Mouse (Mus musculus) cerebellum, adult 11-12 months (tissue): ENCODE data around the gene Tmem87a.
A peak's percentile ranks its signal among the peaks of the same experiment; 100 is the strongest.

Source experiments
- DNase-seq: peaks from one replicate; pipeline ENCODE4 v3.0.0; 2022

The Tmem87a gene

GRCm38 (mm10) chr2:120360425-120360824 lies 43.5 kb downstream of the Tmem87a start:
- no peak for DNase-seq

DNA sequence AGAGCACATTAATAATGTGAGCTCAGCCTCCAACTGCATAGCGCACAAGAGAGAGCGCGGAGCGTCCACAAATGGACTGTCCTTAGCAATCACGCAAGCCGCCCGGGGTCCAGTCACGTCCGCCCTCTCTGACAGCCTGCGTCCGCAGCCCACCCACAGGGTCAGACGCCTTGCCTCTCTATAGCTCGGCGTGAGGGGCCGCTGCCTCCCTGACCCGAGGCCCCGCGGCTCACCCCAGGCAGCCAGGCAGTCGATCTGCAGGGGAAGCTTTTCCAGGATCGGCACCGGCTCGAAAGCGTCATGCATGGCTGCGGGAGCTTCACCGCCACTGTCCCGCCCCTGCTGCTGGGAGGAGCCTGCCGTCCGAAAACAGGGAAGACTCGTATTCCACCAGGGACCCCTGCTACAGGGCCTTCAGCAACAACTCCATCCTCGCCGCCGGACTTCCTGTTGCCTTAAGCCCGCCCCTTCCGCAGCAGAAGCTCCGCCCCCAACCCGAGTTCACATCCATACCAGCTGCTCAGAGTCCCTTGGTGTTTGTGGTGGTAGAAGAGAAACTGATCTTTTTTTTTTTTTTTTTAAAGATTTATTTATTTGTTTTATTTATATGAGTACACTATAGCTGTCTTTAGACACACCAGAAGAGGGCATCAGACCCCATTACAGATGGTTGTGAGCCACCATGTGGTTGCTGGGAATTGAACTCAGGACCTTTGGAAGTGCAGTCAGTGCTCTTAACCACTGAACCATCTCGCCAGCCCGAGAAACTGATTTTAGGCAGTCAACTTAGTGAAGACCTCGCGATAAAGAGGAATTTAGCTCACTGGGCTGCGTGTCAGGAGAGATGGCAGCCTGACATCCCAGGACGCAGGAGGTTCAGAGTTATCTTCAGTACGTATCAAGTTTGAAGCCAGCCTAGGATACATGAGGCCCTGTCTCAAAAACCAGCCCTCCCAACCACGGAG lies 50.9 kb downstream of the Tmem87a start, which contains the start of gene Vps39:
TSS of gene Vps39 (minus strand) at position 456 of the 965 bp plus-strand sequence.
- DNase-seq: peak; percentile 86

DNA sequence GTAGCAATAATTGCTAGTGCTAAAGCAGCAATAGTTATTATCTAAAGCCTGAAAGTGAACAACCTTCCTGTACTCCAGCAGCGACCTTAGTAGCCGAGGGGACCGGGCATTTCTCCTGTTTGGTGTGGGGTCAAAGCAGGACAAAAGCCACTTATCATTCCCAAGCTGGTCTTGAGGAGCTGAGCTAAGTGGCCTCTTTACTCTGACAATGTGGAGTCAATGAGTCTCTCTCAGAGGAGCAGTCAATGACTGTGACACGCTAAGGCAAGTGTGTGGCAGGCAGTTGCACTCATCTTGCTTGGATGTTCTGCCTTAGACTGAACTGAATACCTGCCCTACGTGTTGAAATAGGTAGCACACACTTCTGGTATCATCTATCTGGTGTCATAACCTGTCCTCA lies 52.6 kb downstream of the Tmem87a start:
- DNase-seq: no peak

DNA sequence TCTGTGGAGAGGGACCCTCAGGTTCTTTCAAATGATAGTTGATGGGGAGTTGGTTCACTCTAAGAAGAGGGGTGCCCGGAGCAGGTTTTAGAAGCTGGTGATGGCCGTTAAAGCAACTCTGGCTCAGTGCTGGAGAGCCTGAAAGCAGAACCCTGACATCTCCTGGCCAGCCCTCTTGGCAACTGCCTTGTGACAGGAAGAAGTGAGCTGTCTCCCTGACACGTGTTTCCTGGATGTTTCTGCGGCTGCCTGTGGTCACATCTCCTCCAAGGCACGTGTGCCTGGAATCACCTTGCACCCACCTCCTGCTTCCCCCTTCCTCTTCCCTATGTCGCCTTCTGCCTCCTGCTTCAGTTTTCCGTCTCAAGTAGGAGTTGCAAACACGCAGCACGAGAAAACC lies 55.8 kb downstream of the Tmem87a start:
- DNase-seq: no peak

DNA sequence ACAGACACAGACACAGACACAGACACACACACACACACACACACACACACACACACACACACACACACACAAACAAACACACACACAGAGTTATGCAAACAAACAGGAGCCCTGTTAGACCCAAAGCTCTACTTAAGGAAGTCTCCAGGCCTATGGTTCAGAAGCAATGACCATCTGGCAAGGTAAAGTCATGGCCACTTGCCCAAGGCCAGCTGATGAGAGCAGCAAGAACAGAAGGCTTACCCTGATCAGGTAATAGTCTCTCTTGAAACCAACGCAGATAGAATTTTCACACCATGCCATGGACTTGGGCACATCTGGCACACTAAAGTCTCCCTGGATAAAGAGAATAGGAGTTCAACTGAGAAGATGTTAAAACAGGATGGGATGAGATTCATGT lies 62.2 kb downstream of the Tmem87a start:
- peak; percentile 64 for DNase-seq

DNA sequence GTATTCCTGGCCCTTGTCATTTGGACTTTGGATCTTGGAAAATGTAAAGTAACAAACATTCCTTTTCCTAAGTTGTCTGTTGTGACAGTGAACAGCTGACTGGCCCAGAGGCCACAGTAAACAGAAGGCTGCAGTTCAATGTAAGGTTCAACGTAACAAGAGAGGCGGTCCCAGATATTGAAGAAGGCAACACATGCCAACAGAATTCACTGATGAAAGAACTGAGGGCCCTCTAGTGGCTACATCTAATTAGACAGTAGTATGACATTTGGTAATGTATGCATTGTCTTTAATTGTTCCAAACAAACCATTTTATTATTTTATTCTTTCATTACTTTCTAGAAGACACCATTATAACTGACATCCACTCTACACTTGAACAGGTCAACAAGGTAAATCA lies 66.0 kb downstream of the Tmem87a start:
- no peak for DNase-seq

GRCm38 (mm10) chr2:120331575-120331974 lies 72.3 kb downstream of the Tmem87a start:
- no peak for DNase-seq

DNA sequence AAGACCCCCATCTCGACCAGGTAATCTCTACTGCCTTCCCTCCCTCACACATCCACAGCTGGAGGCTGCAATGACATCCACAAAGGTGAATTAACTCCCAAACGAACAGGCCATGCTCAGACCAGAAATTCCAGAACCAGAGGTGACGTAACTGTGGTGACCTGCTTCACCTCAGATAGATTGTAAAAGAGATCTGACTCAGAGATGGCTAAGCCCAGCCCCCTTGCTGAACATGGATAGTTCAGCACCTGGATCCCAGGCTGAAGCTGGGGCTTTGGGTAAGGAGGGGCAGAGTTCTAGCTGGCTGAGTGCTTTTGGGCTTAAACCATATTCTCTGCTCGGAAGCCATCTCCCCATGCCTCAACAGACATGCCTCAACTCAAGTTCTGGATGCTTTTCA lies 88.8 kb downstream of the Tmem87a start:
- no peak for DNase-seq

- no peak for DNase-seq
Observed at GRCm38 (mm10) chr2:120314487-120314886, 89.4 kb downstream of the Tmem87a start.

DNA sequence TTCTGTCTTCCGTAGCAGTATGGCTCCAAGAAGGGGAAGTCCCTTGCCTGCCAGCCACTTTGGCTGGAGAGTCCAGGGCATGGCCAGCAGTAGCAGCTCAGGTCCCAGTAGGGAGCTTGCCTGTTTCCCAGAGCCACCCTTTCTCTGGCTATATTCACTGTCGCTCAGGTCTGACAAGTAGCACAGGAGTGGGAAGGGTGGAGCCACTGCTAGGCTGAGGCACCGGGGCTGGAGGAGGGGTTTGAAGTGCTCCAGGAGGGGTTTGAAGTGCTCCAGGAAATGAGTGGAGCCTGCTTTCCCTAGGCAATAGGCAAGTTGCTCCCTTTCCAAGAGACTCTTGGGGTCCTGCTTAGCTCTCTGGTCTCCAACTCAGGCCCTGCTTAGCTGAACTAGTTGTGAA lies 89.9 kb downstream of the Tmem87a start, which contains the start of gene Pla2g4f:
TSS of gene Pla2g4f (minus strand) at position 190 of the 400 bp plus-strand sequence.
- DNase-seq: peak; percentile 12

DNA sequence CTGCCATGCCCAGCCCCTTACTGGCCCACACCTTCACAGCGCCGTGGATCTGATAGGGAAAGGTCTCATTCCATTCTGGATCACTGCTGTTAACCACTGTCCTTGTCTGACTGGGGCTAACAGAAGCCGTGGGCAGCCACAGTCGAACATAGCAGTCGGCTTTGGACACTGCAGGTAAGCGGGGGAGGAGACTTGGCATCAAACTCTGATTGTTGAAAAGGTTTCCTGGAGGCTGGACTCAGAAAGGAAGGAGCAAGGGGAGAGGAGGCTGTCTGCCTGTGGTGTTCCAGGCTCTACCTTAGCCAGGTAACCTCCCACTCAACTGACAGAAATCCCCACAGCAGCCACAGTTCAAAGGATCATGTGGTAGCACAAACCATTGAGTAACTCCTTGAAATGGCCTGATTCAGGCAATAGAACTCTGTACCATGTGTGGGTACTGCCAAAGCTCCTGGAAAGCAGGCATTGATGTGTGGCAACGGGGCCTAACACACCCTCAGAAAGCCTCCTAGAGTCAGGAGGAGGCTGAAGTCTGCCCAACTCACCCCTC lies 91.6 kb downstream of the Tmem87a start:
- DNase-seq: no peak
